Mouse (Mus musculus) left cerebral cortex, adult 11 months (tissue): Measurements from ENCODE around the gene Itga7.

Experiments
- DNase-seq: peaks from one replicate; pipeline ENCODE4 v3.0.0; 2022; ENCODE audit warnings: low spot score

The Itga7 gene

DNA sequence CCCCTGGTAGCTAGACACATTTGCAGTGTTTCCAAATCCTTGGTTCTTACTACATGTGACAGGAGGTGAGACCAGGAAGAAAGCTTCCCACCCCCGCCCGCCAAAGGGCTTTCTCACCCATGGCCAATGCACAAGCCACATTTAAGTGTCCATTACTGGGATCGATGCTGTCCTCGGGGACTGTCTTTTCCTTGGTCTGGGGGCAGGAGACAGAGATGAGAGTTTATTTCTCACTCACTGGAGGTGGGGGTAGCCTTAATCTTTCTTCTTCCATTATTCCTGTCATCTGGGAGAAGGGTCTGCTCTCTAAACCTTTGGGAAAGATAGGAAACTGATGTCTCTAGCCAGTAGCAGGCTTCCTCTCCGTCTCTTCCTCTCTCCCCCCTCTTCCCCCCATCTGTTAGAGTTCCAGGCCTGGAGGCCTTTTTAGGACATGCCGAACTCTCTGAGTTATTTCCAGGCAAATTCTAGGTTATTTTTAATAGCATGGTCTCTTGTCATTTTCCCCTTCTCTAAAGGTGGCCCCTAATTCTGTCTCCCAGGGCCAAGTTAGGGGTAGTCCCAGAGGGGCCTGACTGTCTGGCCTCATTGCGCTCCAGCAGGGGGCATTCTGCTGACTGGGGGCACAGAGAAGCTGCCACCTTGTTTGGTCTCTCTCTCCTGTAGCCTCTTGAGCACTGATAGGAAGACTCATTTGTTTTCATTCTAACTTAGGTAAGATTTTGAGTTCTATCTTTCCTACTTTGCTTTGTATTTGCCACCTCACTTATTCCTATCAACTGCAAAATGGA, 1.6 kb downstream of the Itga7 start:
- DNase-seq: no peak

DNA sequence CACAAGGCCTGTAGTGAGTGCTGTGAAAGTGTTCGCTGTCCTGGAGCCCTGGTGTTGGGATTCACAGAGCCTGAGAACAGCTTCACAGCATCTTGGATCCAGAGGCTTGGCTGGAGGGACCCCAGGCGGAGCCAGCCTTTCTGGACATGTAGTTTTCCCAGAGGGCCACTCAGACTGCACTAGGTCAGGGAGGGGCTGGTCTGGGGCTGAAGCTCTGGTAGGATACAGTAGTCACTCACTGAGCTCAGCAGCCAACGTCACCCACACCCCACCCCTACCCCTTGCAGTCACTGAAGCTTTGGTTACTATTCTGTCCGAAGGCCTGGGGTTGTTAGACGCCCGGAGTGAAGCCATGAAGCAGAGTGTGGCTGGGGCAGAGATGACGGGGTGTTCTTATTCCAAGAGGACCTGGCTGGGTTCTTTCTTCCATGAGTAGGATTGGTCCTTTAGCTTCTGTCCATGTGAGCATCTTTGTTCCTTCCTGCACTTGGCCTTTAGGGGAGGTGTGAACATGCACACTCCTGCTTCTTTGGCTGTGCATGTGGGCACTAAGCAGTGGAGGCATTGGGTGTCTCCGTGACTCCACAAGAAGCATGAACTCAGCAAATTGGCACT, 2.3 kb downstream of the Itga7 start:
- DNase-seq: no peak

DNA sequence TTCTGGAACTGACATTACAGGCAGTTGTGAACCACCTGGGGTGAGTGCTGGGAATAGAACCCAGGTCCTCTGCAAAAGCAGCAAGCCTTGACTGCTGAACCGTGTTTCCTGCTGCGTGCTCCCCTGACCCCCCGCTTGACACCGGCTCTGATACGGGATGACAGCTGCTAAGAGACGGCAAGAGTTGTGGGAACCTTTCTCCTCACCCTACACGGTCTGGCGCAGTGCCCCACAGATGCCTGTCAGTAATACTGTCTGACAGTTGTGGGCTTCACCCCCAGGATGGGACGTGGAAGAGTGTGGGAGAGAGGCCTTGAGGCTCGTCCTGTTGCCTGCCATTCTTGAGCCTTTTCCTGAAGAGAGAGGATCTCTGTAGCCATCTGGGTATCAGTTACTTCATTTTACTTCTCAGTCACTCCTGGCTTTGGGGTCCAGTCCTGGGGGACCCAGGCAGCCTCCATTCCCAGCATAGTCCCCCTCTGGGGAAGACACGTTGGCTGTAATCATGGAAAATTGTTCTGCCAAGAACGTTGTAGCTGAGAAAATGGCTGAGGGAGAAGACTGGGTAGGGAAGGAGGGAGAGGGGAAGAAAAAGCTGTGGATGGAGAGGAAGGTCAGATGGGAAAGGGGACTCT, 4.3 kb downstream of the Itga7 start:
- DNase-seq: no peak

DNA sequence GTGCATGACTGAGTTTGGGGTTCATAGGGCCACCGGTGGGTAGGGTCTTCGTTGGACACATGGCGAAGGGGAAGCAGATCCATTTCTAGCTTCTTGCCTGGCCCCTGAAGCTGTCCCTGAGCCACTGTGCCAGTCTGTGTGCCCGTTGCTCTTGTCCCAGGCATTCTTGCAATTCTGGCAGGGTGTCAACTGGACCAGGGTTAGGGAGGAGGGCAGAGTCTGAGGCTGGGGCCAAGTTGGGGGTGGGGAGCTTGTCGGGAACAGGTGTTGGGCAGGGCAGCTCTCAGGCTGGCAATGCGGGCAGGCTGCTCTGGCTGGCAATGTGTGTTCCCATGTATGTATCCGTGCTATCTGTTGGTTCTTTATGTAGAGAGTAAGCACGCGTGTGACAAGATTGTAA, 4.8 kb downstream of the Itga7 start:
- no peak for DNase-seq

DNA sequence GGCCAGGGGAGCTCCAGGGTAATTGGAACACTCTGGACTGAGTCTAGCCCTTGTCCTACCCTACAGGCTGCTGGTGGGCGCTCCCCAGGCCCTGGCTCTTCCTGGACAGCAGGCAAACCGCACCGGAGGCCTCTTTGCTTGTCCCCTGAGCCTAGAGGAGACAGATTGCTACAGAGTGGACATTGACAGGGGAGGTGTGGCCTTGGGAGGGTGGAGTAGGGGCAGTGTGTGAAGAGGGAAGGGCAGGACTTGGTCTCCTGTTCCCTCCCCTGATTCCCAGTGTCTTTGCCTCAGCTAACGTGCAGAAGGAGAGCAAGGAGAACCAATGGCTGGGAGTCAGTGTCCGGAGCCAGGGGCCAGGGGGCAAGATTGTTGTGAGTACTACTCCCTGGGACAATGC, 5.4 kb downstream of the Itga7 start:
- DNase-seq: no peak

DNA sequence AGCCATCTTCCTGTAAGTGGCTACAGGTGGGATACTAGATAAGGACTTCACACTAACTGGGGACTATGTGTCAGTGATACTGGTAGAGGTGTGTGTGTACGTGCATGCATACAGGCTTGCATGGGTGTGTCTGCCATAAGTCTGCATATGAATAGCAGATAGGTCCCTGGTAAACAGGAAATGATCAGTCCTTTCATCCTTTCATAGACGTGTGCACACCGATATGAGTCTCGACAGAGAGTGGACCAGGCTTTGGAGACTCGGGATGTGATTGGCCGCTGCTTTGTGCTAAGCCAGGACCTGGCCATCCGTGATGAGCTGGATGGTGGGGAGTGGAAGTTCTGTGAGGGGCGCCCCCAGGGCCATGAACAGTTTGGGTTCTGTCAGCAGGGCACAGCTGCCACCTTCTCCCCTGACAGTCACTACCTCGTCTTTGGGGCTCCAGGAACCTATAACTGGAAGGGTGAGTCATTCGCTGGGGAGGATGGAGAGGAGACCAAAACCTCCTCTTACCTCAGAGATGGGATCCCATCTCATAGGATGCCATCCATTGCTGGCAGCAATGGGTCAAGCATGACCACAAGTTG, 7.0 kb downstream of the Itga7 start:
- no peak for DNase-seq

DNA sequence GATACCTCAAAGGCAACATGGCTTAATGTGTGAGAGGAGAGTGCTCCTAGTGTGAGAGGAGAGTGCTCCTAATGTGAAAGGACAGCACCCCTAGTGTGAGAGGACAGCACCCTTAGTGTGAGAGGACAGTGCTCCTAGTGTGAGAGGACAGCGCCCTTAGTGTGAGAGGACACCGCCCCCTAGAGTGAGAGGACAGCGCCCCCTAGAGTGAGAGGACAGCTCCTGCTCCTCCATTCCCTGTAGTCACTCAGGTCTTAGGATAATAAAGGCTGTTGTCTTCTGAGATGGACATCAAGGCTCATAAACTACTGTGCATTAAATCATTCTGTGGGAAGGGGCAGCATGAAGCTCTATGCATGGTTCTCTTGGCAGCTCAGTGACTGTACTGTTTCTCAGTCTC, 12.1 kb downstream of the Itga7 start:
- no peak for DNase-seq

DNA sequence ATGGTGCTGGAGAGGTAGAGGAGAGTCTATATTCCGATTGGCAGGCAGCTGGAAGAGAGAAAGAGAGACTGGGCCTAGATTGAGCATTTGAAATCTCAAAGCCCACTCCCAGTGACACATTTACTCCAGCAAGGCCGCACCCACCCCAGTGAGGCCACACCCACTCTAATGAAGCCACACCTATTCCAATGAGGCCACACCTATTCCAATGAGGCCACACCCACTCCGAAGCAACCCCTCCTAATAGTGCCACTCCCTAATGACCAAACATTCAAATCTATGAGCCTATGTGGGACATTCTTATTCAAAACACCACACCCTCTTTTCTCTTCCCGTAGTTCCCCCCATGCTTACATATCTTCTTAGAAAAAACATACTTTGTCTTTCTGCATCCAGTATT, 13.9 kb downstream of the Itga7 start:
- no peak for DNase-seq

DNA sequence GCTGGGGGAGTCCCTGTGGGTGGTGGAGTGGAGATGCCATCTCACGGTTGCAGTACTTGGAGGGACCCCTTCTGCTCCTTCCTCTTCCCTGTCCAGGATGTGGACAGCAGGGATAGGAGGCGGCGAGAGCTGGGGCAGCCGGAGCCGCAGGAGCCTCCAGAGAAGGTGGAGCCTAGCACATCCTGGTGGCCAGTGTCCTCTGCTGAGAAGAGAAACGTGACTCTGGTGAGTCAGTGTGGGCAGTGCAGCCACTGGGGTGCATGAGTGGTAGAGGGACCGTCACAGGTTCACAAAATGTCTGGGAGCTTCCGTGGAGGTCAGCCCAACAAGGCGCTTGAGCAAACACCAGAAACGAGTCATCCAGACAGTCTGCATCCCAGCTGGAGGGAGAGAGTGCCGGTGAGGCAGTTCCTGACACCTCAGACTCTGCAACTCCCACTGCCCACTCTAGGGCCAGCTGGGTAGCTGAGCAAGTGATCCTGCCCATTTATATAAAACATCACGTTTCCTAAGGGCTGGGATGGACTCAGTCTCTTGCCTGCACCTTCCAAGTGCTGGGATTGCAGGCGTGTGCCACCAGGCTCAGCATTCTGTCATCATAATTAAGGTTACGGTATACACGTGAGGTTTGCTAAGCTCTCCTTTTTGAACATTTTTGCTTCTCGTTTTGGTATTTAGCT, 16.7 kb downstream of the Itga7 start:
- DNase-seq: no peak

DNA sequence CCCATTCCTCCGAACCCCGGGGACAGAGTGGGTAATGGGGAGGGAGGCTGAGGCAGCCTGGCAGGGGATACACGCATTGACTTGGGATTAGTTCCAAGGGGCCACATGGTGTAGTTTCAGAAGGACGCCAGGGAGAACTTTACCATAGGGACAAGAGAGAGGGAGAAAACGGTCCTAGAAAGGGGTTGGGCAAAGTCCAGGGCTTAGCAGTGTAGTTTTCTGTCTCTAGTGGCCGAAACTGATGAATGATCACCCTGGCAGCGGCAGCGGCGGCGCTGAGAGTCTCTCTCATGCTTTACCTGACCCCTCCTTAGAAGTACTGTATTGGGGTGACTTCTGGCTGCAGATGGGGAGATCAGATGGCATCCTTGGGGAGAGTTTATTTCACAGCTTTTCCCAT, 24.7 kb downstream of the Itga7 start:
- no peak for DNase-seq

DNA sequence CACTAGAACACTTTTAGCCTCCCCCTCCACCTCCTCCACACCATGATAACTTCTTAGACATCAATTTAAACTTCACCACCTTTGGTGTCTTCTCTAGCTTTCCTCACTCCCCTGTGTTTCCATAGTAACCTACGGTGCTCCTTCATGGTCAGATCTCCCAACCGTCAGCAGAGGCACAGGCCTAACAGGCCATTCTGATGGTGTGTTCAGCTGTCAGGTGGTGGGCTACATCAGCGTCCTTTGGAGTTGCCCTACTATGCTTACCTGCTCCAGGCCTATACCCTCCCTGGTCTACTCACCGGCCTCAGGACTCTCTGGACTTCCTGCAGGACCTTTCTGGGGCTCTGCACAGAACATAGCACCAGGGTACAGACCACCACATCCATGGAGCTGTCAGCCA, 26.5 kb downstream of the Itga7 start:
- DNase-seq: no peak

DNA sequence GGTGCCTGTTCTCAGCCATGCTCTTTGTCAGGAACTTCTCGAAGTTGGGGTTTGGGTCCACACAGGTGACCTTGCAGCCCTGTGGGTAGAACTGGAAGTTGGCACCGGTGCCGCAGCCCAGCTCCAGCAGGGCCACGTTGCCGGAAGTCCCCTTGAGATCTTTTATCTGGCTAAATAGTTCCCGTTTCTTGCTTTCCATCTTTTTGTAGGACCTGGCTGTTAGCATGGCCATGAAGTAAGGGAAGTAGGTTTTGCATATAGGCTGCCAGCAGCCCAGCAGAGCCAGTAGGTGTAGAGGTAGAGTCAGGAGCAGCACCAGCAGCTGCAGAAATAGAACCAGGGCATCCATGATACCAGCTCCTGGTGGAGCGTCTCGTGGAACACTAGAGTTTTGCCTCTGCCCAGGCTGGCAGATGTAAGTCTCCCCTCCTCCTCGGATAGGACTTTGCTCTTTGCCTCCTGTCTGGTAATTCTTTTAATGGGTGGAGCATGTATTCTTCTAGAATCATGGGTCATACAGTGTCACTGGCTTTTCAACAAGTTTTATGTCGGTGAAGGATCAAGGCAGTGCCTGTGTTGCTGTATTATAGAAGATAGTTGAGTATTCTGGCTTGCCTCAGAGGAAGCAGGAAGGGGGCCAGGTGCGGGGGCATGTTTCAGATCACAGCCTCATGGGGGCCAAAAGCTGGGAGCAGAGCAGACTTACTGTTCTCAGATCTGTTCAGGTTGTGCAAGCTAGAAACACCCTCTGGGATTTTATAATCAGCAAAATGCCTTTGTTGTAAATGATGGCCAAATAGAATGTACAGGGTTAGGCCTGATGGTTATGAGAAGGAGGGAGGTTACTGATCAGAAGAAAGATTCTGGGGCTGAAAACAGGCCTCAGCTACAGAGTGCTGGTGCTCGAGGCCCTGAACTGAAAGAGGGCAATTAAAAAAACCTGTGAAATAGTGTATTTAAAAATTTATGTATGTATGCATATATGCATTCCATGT, 27.3 kb downstream of the Itga7 start, which contains the start of gene Mettl7b:
Gene Mettl7b, minus strand, starts transcription at position 399 of the 995 bp plus-strand sequence.
- no peak for DNase-seq

DNA sequence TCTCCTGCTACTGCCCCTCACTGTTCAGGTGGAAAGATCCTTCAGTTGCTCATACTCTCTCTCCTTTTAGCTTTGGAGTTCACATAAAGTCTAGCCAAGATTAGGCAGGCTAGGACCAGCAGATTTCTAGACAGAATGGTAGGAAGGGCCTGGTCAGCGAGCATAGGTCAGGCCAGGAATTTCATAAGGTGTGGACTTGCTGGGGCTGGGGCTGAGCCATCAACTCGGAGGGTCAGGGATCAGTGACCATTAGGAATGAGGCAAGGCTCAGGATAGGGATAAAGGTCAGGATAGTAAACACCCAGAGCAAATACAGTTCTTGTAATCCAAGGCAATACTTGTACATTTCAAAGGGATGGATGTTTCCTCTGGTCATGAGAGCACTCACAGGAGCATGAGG, 31.3 kb downstream of the Itga7 start:
- DNase-seq: no peak

DNA sequence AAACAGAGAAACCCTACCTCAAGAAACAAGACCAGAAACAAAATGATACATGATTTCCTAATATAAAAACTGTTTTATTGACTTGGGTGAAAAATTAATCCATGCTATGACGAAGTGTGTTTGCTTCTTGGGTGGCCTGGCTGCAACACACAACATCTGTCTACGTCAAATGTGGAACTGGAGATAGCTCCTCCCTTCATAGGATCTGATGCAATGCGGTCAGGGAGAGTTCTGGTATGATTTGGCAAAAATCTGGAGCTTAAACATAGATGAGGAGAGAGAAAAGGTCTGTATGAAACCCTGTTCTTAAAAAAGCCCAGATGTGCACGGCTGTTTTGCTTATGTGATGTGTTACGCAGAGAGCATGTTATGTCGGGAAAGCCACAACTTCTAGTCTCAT, 32.3 kb downstream of the Itga7 start:
- no peak for DNase-seq

DNA sequence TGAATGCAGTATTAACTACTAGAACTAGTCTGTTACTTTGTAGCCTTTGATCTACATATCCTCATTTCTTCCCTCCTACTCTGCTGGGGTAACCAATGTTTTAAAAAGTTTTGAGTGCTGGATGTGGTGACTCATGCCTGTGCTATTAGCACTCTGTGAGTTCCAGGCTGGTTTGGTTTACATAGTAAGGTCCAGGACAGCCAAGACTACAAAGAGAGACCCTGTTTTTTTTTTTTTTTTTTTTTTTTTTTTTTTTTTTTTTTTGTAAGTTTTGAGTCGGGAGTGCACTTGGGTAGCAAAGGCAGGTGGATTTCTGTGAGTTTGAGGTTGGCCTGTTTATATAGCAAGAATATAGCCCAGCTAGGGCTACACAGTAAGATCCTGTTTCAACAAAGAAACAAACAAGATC, 34.7 kb downstream of the Itga7 start:
- DNase-seq: no peak

DNA sequence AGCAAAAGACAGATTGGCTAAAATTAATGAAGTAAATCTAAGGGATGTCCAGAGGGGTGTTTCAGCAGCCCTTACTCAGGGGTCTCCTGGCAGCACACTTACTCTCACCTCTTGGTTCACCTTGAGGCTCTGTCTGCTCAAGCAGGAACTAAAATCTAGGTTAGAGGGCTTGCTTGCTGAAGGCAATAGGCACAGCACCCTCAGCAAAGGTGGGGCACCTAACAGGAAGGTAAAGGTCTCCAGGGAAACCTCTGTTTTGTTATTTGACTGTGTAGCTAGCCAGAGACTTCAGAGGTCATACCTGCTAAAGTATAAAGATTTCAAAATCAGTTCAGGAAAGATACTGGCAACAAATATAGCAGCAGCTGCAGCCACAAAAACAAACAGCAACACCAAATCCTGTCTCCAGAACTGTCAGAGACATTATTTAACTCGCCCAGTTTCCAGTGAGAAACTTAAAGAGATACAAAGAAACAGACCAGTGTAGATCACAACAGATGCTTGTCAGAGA, 37.2 kb downstream of the Itga7 start:
- no peak for DNase-seq

DNA sequence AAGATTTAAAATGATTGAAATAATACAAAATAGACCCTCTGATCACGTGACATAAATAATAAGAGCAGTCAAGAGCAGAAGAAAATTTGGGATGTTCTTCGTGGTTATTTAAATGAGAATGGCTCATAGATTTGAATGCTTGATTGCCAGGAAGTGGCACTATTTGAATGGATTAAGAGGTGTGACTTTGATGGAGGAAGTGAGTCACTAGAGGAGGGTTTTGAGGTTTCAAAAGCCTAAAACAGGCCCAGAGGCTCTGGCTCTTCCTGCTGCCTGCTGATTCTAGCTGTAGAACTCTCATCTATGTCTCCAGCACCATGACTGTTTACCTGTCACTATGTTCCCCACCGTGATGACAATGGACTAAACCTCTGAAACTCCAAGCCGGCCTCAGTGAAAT, 39.2 kb downstream of the Itga7 start:
- DNase-seq: no peak

DNA sequence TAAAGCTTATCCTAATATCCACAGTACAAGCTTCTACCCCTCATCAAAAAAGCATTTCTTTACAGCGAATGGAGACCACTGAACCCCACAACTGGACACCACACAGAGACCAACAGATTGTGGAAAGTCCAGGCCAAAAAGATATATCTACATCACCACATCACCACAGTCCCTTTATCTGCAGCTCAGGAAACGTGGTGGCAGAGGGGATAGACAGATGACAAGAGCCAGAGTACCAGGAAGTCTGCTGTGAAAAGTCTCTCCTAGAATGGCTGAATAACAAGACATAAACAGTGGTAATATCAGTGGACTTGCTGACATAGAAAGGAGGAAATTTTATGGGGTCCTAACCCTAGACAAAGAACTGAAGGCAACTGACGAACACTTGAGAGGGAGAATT, 42.8 kb downstream of the Itga7 start:
- DNase-seq: no peak

DNA sequence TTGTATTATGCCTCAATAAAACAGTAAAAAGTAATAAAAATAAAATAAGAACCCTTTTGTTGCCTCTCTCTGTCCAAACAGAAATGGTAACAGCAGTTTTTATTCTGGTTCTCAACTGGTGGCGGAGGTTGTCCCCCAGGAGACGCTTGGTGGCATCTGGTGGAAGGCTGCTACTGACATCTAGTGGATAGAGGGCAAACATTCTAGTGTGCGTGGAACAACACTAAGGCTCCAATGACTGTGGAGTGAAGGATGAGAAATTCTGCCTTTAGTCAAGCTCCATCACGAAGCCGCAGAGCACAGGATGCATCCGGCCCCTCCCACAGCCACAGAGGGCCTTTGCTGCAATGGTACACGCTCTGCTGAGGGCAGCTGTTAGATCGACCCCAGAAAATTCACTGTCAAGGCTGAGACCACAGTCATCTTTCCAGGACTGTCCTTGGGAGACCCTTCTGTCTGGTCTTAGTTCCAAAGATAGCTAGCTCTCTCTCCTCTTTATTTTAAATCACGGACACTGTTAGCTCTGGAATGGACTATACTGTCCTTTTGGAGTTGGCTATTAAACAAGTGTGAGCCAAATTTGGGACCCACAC, 44.0 kb downstream of the Itga7 start:
- DNase-seq: peak; percentile 21

DNA sequence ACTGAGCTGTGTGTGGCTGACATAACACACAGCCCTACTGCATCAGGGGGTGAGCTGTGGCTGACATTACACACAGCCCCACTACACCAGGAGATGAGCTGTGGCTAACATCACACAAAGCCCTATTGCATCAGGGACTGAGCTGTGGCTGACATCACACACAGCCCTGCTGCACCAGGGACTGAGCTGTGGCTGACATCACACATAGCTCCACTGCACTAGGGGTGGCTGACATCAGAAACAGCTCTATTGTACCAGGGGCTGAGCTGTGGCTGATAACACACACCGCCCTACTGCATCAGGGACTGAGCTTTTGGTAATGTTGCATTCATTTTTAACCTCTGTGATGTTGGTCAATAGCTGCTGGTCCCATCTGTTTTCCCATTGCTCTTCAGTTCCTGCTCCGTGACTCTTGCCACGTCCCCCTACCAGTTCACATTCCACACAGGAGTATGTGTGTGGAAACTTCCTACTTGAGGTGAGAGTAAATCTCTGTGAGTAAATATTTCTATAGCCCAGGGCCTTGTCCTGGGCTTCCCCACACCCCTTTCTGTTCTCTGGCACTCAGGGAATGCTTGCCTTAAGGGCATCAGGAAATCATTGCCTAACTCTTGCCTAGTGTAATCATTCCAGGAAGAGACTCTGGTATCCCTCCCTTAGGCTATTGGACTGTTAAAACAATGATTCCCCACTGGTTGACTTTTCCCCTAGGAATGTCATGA, 47.2 kb downstream of the Itga7 start:
- no peak for DNase-seq
